ENCODE assay signal across 25 mouse cellular contexts in genomic region chr1:155041592-155041991, GRCm38 (mm10). TPM values are rescaled to one million over a fixed set of nuclear protein-coding genes. Genes with fewer than 3 reads are reported as not detected.
DNase-seq lines count a peak whose midpoint lies in the region; ATAC-seq lines count a peak whose summit lies in the region.
"Had no signal": no experiment of that assay in that cellular context is flagged by ENCODE, and none has a peak within 500 bp of the region (broad histone marks: within the 10 kb centered on the region; RNA-seq: fewer than 3 reads in every experiment).

No protein-coding gene starts in this region.

- no peaks in the 10 kb centered on the region for H3K9me3 ChIP-seq in forebrain, embryonic 10.5 days
- H3K9me3 ChIP-seq in forebrain, embryonic 15.5 days: no peaks in the 10 kb centered on the region
- no peaks in the 10 kb centered on the region for H3K9me3 ChIP-seq in heart, embryonic 15.5 days (replicated peaks)
- no peaks in the 10 kb centered on the region for H3K9me3 ChIP-seq in kidney, embryonic 16.5 days (ENCODE audit: low read length)
- H3K9me3 ChIP-seq in limb, embryonic 10.5 days (replicated peaks): no peaks in the 10 kb centered on the region
- H3K9me3 ChIP-seq: forebrain, embryonic 13.5 days; hindbrain, embryonic 10.5 days; intestine, embryonic 15.5 days; limb, embryonic 15.5 days; neural tube, embryonic 12.5 days had no signal

- DNase-seq in forebrain, embryonic 10.5 days (ENCODE audit: extremely low spot score, low spot score): no peak
- no peak for DNase-seq in heart, postnatal 10 days
- no peak for DNase-seq in kidney, postnatal 10 days
- no peak for DNase-seq in limb, embryonic 10.5 days (ENCODE audit: low spot score)
- no peak for DNase-seq in left cerebral cortex, postnatal 25 days (ENCODE audit: low spot score in 2 of 2)
- DNase-seq: adrenal gland, postnatal 36 days; cerebellum, adult 9-10 months; gastrocnemius, adult 2 months; kidney, postnatal 25 days; midbrain, embryonic 14.5 days; right cerebral cortex, postnatal 14 days; spleen, adult 18-20 months had no signal

- WGBS in forebrain, embryonic 10.5 days: 84% methylated on average over 5 of the region's 5 CpGs
- 51% methylated on average over 5 of the region's 5 CpGs for WGBS in forebrain, embryonic 15.5 days
- 58% methylated on average over 5 of the region's 5 CpGs for WGBS in heart, embryonic 15.5 days
- 41% methylated on average over 5 of the region's 5 CpGs for WGBS in kidney, embryonic 16.5 days
- 88% methylated on average over 5 of the region's 5 CpGs for WGBS in limb, embryonic 10.5 days

- peak overlapping the region; percentile 54; the same call in 1 of the 2 replicates for H3K27ac ChIP-seq in forebrain, embryonic 10.5 days
- H3K27ac ChIP-seq in forebrain, embryonic 15.5 days (replicated peaks): no peak overlapping the region
- peak overlapping the region; percentile 91 for H3K27ac ChIP-seq in heart, embryonic 15.5 days
- peak overlapping the region; percentile 84; the same call in 1 of the 2 replicates for H3K27ac ChIP-seq in kidney, embryonic 16.5 days (ENCODE audit: low read length)
- 0 out of 2 replicates have a peak overlapping the region, but pooled peaks have one; percentile 72 for H3K27ac ChIP-seq in limb, embryonic 10.5 days
- H3K27ac ChIP-seq: forebrain, embryonic 13.5 days; gastrocnemius, adult 2 months; layer of hippocampus, adult 2 months; limb, embryonic 15.5 days; neural tube, embryonic 12.5 days had no signal

- H3K4me2 ChIP-seq in forebrain, embryonic 15.5 days (replicated peaks): no peak overlapping the region
- H3K4me2 ChIP-seq in heart, embryonic 15.5 days: no peak overlapping the region
- no peak overlapping the region for H3K4me2 ChIP-seq in kidney, embryonic 16.5 days (replicated peaks; ENCODE audit: low read depth, low read length)
- H3K4me2 ChIP-seq: forebrain, embryonic 13.5 days; intestine, embryonic 15.5 days; limb, embryonic 15.5 days; lung, embryonic 14.5 days; neural tube, embryonic 12.5 days had no signal

- no peaks in the 10 kb centered on the region for H3K36me3 ChIP-seq in forebrain, embryonic 10.5 days (replicated peaks)
- no peaks in the 10 kb centered on the region for H3K36me3 ChIP-seq in forebrain, embryonic 15.5 days
- no peaks in the 10 kb centered on the region for H3K36me3 ChIP-seq in heart, embryonic 15.5 days
- no peaks in the 10 kb centered on the region for H3K36me3 ChIP-seq in kidney, embryonic 16.5 days (ENCODE audit: insufficient read depth, low read length)
- H3K36me3 ChIP-seq in limb, embryonic 10.5 days: no peaks in the 10 kb centered on the region
- H3K36me3 ChIP-seq: hindbrain, embryonic 10.5 days; intestine, embryonic 15.5 days; limb, embryonic 15.5 days; neural tube, embryonic 12.5 days had no signal

- H3K4me3 ChIP-seq in forebrain, embryonic 10.5 days: no peak overlapping the region
- H3K4me3 ChIP-seq in forebrain, embryonic 15.5 days: no peak overlapping the region
- no peak overlapping the region for H3K4me3 ChIP-seq in heart, embryonic 15.5 days
- H3K4me3 ChIP-seq in kidney, embryonic 16.5 days (ENCODE audit: low read length): no peak overlapping the region
- no peak overlapping the region for H3K4me3 ChIP-seq in limb, embryonic 10.5 days
- H3K4me3 ChIP-seq: erythroblast, embryonic 14.5 days; forebrain, embryonic 13.5 days; gastrocnemius, adult 2 months; hindbrain, embryonic 10.5 days; intestine, embryonic 15.5 days; layer of hippocampus, adult 2 months; limb, embryonic 15.5 days; neural tube, embryonic 12.5 days had no signal

- peaks cover 25% of the 10 kb centered on the region for H3K4me1 ChIP-seq in forebrain, embryonic 10.5 days
- H3K4me1 ChIP-seq in forebrain, embryonic 15.5 days: no peaks in the 10 kb centered on the region
- peaks cover 39% of the 10 kb centered on the region for H3K4me1 ChIP-seq in heart, embryonic 15.5 days (replicated peaks)
- H3K4me1 ChIP-seq in kidney, embryonic 16.5 days (ENCODE audit: insufficient read depth, low read length): peaks cover 34% of the 10 kb centered on the region
- H3K4me1 ChIP-seq in limb, embryonic 10.5 days: peaks cover 19% of the 10 kb centered on the region

- ATAC-seq in forebrain, embryonic 15.5 days (replicated peaks): no peak
- no peak for ATAC-seq in heart, embryonic 15.5 days (replicated peaks; ENCODE audit: insufficient number of reproducible peaks, insufficient read depth, low FRiP score, low read depth)
- no peak for ATAC-seq in kidney, embryonic 16.5 days (ENCODE audit: low FRiP score, low TSS enrichment)
- ATAC-seq: forebrain, embryonic 13.5 days; hindbrain, embryonic 16.5 days had no signal

- intact Hi-C loops in heart, postnatal 10 days (cut with DNase I): no loop called here
- intact Hi-C loops in left cerebral cortex, postnatal 25 days (cut with DNase I): no loop called here

- no peak overlapping the region for H3K9ac ChIP-seq in forebrain, embryonic 15.5 days (replicated peaks)
- H3K9ac ChIP-seq in heart, embryonic 15.5 days: no peak overlapping the region
- no peak overlapping the region for H3K9ac ChIP-seq in kidney, embryonic 16.5 days (replicated peaks; ENCODE audit: low read length)
- H3K9ac ChIP-seq: forebrain, embryonic 13.5 days; intestine, embryonic 15.5 days; limb, embryonic 15.5 days; liver, embryonic 14.5 days; lung, embryonic 14.5 days; neural tube, embryonic 12.5 days had no signal

- H3K27me3 ChIP-seq in forebrain, embryonic 10.5 days (ENCODE audit: poor library complexity, severe bottlenecking): no peaks in the 10 kb centered on the region
- no peaks in the 10 kb centered on the region for H3K27me3 ChIP-seq in forebrain, embryonic 15.5 days
- H3K27me3 ChIP-seq in heart, embryonic 15.5 days: no peaks in the 10 kb centered on the region
- no peaks in the 10 kb centered on the region for H3K27me3 ChIP-seq in kidney, embryonic 16.5 days (ENCODE audit: insufficient read depth, low read length)
- no peaks in the 10 kb centered on the region for H3K27me3 ChIP-seq in limb, embryonic 10.5 days (ENCODE audit: low read depth, poor library complexity, severe bottlenecking)
- H3K27me3 ChIP-seq: forebrain, embryonic 13.5 days; intestine, embryonic 15.5 days; limb, embryonic 15.5 days; neural tube, embryonic 12.5 days had no signal

RNA-seq across cellular contexts. Expression of gene Ier5, which starts 57.8 kb away (rescaled TPM):
- 3.6 and 4.1 TPM in 2 replicates for polyA plus RNA-seq in forebrain, embryonic 10.5 days (2016; fragmentation: Nextera tagmentation; extraction: Ambion mirVana)
- polyA plus RNA-seq in forebrain, embryonic 15.5 days (2015; fragmentation: Nextera tagmentation; extraction: Ambion mirVana): 19.8 and 21.5 TPM in 2 replicates
- 5.0 and 5.5 TPM in 2 replicates for polyA plus RNA-seq in heart, embryonic 15.5 days (2015; fragmentation: Nextera tagmentation; extraction: Ambion mirVana)
- 10 to 100 TPM; 20.4 to 22.6 TPM for total RNA-seq in heart, postnatal 10 days (2021)
- 4.4 and 5.3 TPM in 2 replicates for polyA plus RNA-seq in kidney, embryonic 16.5 days (2015; fragmentation: Nextera tagmentation; extraction: Ambion mirVana)
- polyA plus RNA-seq in limb, embryonic 10.5 days (2016; fragmentation: Nextera tagmentation; extraction: Ambion mirVana): 4.5 and 6.9 TPM in 2 replicates
- total RNA-seq in left cerebral cortex, postnatal 25 days (2021): 10 to 100 TPM; 45.6 to 62.4 TPM
